Mouse (Mus musculus): Measurements from ENCODE around the gene Zfp786. TPM values are rescaled to one million over a fixed set of nuclear protein-coding genes. Genes with fewer than 3 reads are reported as not detected.
"Not testable (repeated sequence)": the region's sequence is repeated elsewhere in the genome, so short reads cannot be mapped to it uniquely, and the experiment has no call there.

The Zfp786 gene
- total RNA-seq (2022): 1 to 10 TPM in 3 of 4 experiments, under 1 TPM in 1; 0.97 to 1.3 (median 1.1) TPM

DNA sequence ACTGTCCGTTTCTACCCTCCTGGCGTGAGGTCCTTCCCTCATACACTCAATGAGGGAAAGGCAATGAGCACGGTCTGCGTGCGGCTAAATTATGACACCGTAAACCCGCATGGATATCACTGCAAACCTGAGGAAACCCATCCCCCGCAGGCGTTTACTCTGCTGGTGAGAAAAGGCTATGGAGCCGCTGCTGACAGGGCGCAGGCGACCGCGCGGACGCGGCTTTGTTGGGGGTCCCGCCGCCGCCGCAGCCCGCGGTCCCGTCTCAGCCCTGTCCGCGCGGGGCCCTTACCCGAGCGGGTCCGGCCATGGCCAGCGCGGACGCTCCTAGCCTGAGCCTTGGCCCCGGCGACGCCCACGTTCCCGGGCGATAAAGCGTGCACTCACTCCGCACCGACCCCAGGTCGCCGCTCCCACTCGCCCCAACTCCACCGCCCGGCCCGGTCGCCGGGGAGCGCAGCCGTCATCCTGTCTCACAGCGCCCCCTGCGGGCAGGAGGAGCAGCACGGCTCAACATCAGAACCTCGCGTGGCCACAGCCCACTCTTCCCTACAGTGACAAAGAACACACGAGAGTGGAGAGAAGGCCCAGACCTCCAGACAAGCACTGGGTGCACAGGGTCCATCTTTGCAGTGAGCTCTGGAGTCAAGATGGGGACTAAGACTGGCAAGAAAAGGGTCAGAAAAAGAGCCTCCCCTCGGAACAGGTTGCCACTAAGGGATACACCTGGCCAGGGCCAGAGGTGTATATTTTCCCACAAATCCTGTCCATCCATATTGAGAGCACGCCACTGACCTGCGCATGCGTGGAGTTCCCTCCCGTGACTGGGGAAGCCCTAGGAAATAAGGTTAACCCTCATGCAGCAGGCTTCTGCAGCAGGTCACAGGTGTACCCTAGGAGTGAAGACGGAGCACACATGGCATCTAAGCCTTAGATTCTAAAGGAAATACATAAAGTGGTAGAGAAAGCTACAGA is at the start of gene Zfp786:
TSS of gene Zfp786 (minus strand) at position 764 of the 975 bp plus-strand sequence.
- peak; percentile 89 for DNase-seq (ENCODE audit: low spot score)

GRCm38 (mm10) chr6:47880166-47880565 is 49.5 kb upstream of the Zfp786 start:
- no peak for DNase-seq (ENCODE audit: low spot score)

DNA sequence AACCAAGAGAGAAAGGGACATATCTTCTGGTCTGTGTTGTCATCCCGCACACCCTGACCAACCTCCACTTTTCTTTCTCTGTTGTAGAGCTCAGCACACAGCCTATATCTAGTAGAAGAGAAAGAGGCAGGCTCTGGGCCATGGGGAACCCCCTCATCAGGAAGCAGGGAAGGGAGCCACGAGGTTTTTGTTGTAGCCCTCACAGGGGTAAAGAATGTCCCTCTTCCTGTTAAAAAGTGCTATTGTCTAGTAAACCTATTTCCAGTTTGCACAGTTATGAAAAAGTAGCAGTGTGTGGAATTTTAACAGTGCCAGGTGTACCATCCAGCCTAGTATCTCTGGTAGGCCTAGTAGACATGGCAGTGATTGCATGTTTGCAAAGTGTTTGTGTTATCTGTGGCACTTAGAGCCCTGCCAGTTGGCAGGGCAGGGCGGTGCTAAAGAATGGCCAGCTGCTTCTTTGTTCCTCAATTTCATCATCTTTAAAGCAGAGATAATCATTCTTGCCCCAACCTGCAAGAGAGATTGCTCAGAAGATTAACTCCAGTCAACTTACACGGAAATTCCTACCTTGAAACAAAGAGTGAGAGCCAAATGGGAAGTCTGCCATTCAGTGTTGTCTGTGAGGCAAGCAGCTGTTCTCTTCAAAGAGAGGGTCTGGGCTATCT is 48.5 kb upstream of the Zfp786 start:
- DNase-seq (ENCODE audit: low spot score): no peak

- no peak for DNase-seq (ENCODE audit: low spot score)
These were observed 47.9 kb upstream of the Zfp786 start for GRCm38 (mm10) chr6:47878593-47878992.

GRCm38 (mm10) chr6:47878133-47878514 is 47.5 kb upstream of the Zfp786 start:
- no peak for DNase-seq (ENCODE audit: low spot score)

GRCm38 (mm10) chr6:47877461-47878132 is 46.9 kb upstream of the Zfp786 start:
- DNase-seq (ENCODE audit: low spot score): peak; percentile 91

- DNase-seq (ENCODE audit: low spot score): no peak
These were observed 46.4 kb upstream of the Zfp786 start, which contains the start of gene Zfp282 for GRCm38 (mm10) chr6:47877058-47877457. Gene Zfp282 (plus strand): TSS chr6:47877204.

GRCm38 (mm10) chr6:47872266-47872665 is 41.6 kb upstream of the Zfp786 start:
- no peak for DNase-seq (ENCODE audit: low spot score)

DNA sequence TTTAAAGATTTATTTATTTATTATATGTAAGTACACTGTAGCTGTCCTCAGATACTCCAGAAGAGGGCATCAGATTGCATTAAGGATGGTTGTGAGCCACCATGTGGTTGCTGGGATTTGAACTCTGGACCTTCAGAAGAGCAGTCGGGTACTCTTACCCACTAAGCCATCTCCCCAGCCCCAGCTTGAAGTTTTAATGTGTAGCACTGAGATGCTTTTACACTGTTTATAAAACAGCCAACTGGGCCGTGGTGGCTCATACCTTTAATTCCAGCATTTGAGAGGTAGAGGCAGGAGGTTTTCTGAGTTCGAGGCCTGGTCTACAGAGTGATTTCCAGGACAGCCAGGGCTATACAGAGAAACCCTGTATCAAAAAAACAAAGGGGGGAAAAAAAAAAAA is 27.1 kb upstream of the Zfp786 start:
- not testable (repeated sequence) for DNase-seq (ENCODE audit: low spot score)

- no peak for DNase-seq (ENCODE audit: low spot score)
These were observed 26.6 kb upstream of the Zfp786 start for GRCm38 (mm10) chr6:47857241-47857640.

GRCm38 (mm10) chr6:47845779-47846178 is 15.1 kb upstream of the Zfp786 start:
- DNase-seq (ENCODE audit: low spot score): no peak

DNA sequence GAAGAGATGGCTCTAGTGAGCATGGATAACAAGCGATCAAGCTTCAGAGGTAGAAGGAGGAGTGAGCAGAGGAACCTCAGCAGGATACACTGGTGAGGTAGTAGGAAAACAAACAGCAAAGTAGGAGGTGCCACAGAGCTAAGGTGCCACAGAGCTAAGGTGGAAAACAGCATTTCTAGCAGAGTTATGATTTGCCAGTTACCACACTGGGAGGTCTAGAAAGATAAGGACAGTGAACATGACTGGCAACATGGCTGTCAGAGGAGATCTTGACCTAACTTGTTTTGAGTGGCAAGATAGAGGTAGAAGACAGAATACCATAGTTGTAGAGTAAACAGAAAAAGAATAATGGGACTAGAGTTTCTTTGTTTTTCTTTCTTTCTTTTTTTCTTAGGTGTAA is 11.7 kb upstream of the Zfp786 start:
- no peak for DNase-seq (ENCODE audit: low spot score)

GRCm38 (mm10) chr6:47841831-47842230 is 11.2 kb upstream of the Zfp786 start:
- DNase-seq (ENCODE audit: low spot score): no peak

- no peak for DNase-seq (ENCODE audit: low spot score)
These were observed 10.4 kb upstream of the Zfp786 start for GRCm38 (mm10) chr6:47841077-47841476.

- DNase-seq (ENCODE audit: low spot score): no peak
These were observed 7.0 kb upstream of the Zfp786 start for GRCm38 (mm10) chr6:47837630-47838029.

DNA sequence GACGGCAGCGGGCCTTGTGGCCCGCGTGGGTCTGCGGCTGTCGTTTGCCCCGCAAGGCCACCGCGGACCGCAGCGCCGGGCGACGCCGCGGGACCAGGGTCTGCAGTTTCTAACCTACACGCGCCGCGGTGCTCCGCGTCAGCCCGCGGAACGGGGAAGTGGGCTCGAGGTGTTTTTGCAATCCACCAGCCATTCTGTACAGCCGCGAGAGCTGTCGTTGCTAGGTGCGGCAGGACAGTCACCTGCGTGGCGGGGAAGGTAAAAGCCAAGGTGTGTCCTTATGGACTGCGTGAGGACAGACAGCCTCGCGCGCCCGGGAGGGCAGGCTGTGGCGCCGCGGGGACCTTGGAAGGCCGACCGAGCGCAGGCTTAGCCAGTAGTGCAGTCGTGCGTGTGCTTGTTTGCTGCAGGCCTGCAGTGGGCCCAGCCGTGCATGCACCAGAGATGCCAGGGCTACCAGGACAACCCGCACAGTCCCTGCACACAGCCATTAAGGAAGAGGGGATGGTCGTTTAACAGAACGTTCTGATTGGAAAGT is 5.4 kb upstream of the Zfp786 start:
- peak; percentile 18 for DNase-seq (ENCODE audit: low spot score)

DNA sequence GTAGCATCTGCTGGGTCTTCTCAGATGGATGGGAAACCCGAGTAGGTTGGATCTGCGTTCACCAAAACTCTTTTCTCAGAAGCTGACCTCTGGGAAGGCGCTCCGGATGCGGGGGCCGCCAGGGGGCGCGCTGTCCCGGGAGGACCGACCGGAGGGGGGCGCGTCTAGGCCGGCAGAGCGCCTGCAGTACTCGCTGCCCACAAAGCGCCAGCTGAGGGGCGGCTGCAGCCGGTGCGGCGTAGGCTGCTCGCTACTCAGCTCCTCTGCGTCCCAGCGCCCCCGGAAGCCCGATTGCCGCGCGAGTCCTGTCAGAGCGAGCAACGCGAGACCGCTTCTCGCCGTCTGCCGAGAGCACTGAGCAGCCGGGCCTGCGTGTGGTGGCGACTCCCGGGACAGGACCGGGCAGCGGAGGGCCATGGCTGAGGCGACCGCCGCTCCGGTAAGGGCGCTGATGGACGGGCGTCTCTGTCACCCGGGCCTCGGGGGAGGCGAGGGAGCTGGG is 4.9 kb upstream of the Zfp786 start, which contains the start of gene Zfp398:
TSS of gene Zfp398 (plus strand) at position 180 of the 502 bp plus-strand sequence.
- DNase-seq (ENCODE audit: low spot score): peak; percentile 92

GRCm38 (mm10) chr6:47832220-47832619 is 1.6 kb upstream of the Zfp786 start:
- DNase-seq (ENCODE audit: low spot score): no peak

DNA sequence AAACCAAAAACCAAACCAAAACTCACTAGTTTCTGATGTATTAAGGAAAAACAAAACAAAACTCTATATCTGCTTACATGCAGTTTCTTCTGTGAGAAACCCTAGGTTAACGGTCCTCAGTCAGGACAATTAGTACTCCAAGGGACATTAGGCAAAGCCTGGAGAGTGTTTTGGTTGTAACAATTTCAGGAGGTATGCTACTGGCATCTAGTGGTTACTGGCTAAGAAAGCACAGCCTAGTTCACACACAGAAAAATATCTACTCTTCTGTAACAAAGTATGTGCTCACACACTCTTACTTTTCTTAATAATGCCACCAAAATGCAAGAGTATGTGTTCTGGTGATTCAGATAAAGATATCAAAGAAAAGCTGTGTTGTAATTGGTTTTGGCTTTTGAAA is 1.7 kb downstream of the Zfp786 start:
- no peak for DNase-seq (ENCODE audit: low spot score)

DNA sequence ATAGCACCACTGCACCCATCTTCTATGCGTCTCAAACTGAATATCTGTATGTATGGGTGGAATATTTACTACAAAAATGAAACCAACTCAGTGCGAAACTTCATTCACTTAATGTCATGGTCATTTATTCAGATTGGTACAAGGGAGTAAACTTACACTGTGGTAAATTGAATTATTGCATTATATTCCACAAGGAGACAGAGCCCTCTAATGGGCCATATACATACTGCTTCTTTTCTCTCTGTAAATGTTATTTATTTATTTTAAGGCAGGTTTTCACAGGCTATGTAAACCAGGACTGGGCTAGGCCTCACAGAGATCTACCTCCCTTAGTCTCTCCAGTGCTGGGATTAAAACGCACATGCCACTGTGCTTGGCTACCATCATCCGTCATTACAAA is 3.2 kb downstream of the Zfp786 start:
- no peak for DNase-seq (ENCODE audit: low spot score)

GRCm38 (mm10) chr6:47824241-47824640 is 6.4 kb downstream of the Zfp786 start:
- no peak for DNase-seq (ENCODE audit: low spot score)
